Mouse (Mus musculus): ENCODE results near the gene Gm4559. TPM values are rescaled to one million over a fixed set of nuclear protein-coding genes. Genes with fewer than 3 reads are reported as not detected.

Gene Gm4559
- polyA plus RNA-seq, 1 experiment from 2014 or later = not detected

DNA sequence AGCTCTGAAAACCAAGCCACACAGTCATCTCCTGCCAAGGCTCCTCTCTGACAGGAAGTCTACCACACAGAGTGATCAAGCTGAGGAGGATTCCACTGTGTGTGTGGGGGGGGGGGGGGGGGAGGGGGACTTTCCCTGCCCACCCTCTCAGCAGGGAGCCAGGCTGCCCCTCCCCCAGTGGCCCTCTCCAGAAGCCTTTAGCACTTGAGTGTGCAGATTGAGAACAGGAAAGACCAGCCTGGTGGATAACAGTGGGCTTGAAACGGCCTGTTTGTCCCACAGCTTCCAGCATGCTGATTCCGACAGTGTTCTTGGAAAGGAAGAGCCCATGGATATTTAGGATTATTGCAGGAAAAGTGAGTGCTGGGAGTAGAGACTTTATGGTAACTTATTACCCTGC is 49.6 kb downstream of the Gm4559 start:
- Histone ChIP-seq H3K36me3 (ENCODE audit: insufficient read depth, low read length) (no peaks in the 10 kb centered on the region), H3K9ac (ENCODE audit: low read depth, low read length) (no peak overlapping the region), H3K4me2 (ENCODE audit: low read length) (no peak overlapping the region), H3K9me3 (replicated peaks; ENCODE audit: low read length) (no peaks in the 10 kb centered on the region), H3K4me3 (replicated peaks; ENCODE audit: low read depth, low read length) (no peak overlapping the region), H3K27me3 (ENCODE audit: insufficient read depth, low read length) (no peaks in the 10 kb centered on the region), H3K27ac (no peak overlapping the region), H3K4me1 (replicated peaks; ENCODE audit: insufficient read depth, low read length) (no peaks in the 10 kb centered on the region)
- no peak for TF ChIP-seq CTCF (IDR thresholded peaks at IDR 0.05; ENCODE audit: low read depth)
- DNase-seq (ENCODE audit: low spot score) (no peak), ATAC-seq (replicated peaks; ENCODE audit: low FRiP score, low read depth) (no peak)
- 50% methylated on average over 2 of the region's 2 CpGs for WGBS

Other genes with a start within 250 kb of the Gm4559 start
- 62.8 and 64.3 TPM in 2 replicates for gene Mob2, start 213.3 kb downstream of the Gm4559 start, polyA plus RNA-seq (2015; fragmentation: Nextera tagmentation; extraction: Ambion mirVana)
- gene Dusp8, start 178.5 kb downstream of the Gm4559 start, polyA plus RNA-seq (2015; fragmentation: Nextera tagmentation; extraction: Ambion mirVana) = 2.3 and 2.5 TPM in 2 replicates
- gene Gm45618, start 153.6 kb downstream of the Gm4559 start, polyA plus RNA-seq (2015; fragmentation: Nextera tagmentation; extraction: Ambion mirVana) = not detected in 2 replicates
- not detected in 2 replicates for gene Gm39115, start 138.3 kb downstream of the Gm4559 start, polyA plus RNA-seq (2015; fragmentation: Nextera tagmentation; extraction: Ambion mirVana)
- not detected in 2 replicates for gene Gm45337, start 129.8 kb downstream of the Gm4559 start, polyA plus RNA-seq (2015; fragmentation: Nextera tagmentation; extraction: Ambion mirVana)
- not detected in 2 replicates for gene Gm29735, start 117.2 kb downstream of the Gm4559 start, polyA plus RNA-seq (2015; fragmentation: Nextera tagmentation; extraction: Ambion mirVana)
- gene Gm4553, start 108.6 kb downstream of the Gm4559 start, polyA plus RNA-seq (2015; fragmentation: Nextera tagmentation; extraction: Ambion mirVana) = not detected in 2 replicates
- not detected in 2 replicates for gene Krtap5-2, start 98.4 kb downstream of the Gm4559 start, polyA plus RNA-seq (2015; fragmentation: Nextera tagmentation; extraction: Ambion mirVana)
- not detected in 2 replicates for gene Gm10153, start 84.0 kb downstream of the Gm4559 start, polyA plus RNA-seq (2015; fragmentation: Nextera tagmentation; extraction: Ambion mirVana)
- gene Krtap5-3, start 73.0 kb downstream of the Gm4559 start, polyA plus RNA-seq (2015; fragmentation: Nextera tagmentation; extraction: Ambion mirVana) = not detected in 2 replicates
- gene Gm7579, start 62.5 kb downstream of the Gm4559 start, polyA plus RNA-seq (2015; fragmentation: Nextera tagmentation; extraction: Ambion mirVana) = not detected in 2 replicates
- not detected in 2 replicates for gene Krtap5-5, start 44.4 kb downstream of the Gm4559 start, polyA plus RNA-seq (2015; fragmentation: Nextera tagmentation; extraction: Ambion mirVana)
- gene Gm40460, start 33.3 kb downstream of the Gm4559 start, polyA plus RNA-seq (2015; fragmentation: Nextera tagmentation; extraction: Ambion mirVana) = not detected in 2 replicates
- gene Gm2431, start 16.0 kb downstream of the Gm4559 start, polyA plus RNA-seq (2015; fragmentation: Nextera tagmentation; extraction: Ambion mirVana) = not detected in 2 replicates
- gene Krtap5-1, start 22.8 kb upstream of the Gm4559 start, polyA plus RNA-seq (2015; fragmentation: Nextera tagmentation; extraction: Ambion mirVana) = not detected in 2 replicates
- not detected in 2 replicates for gene Krtap5-4, start 29.2 kb upstream of the Gm4559 start, polyA plus RNA-seq (2015; fragmentation: Nextera tagmentation; extraction: Ambion mirVana)
- 3.6 and 3.9 TPM in 2 replicates for gene Ifitm10, start 99.4 kb upstream of the Gm4559 start, polyA plus RNA-seq (2015; fragmentation: Nextera tagmentation; extraction: Ambion mirVana)
- gene Gm49369, start 108.3 kb upstream of the Gm4559 start, polyA plus RNA-seq (2015; fragmentation: Nextera tagmentation; extraction: Ambion mirVana) = not detected in 2 replicates
- 575 and 586 TPM in 2 replicates for gene Ctsd, start 113.7 kb upstream of the Gm4559 start, polyA plus RNA-seq (2015; fragmentation: Nextera tagmentation; extraction: Ambion mirVana)
- 2.5 and 4.8 TPM in 2 replicates for gene Syt8, start 160.5 kb upstream of the Gm4559 start, polyA plus RNA-seq (2015; fragmentation: Nextera tagmentation; extraction: Ambion mirVana)
- gene Tnni2, start 167.4 kb upstream of the Gm4559 start, polyA plus RNA-seq (2015; fragmentation: Nextera tagmentation; extraction: Ambion mirVana) = 2.2 and 3.0 TPM in 2 replicates
- 161 and 165 TPM in 2 replicates for gene Lsp1, start 186.4 kb upstream of the Gm4559 start, polyA plus RNA-seq (2015; fragmentation: Nextera tagmentation; extraction: Ambion mirVana)
- 3.4 TPM in 2 replicates for gene Tnnt3, start 224.5 kb upstream of the Gm4559 start, polyA plus RNA-seq (2015; fragmentation: Nextera tagmentation; extraction: Ambion mirVana)